Mouse (Mus musculus): ENCODE data around the gene AI481877. TPM values are rescaled to one million over a fixed set of nuclear protein-coding genes. Genes with fewer than 3 reads are reported as not detected.

The AI481877 gene
- polyA plus RNA-seq, 1 experiment, result 0.04 TPM

DNA sequence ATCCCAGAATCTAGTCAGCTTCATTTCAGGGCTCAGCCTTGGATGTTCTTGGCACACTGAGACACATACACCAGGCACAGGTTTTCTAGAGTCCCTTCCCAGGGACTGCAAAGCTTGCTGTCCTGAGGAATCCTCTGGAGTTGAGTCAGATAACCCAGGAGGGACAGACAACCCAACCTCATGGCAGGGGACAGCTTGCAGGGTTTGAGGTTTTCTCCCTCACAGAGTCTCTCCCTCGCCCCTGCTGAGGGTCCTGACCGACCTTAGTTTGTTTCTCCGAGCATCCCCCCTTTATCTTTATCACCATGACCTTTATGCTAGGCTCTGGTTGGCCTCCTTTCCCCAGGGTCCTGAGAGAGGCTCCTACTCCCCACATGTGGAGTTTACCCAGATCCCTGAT, 101.3 kb downstream of the AI481877 start:
- no peak for DNase-seq (ENCODE audit: low read depth, low spot score)
- WGBS, result 87% methylated on average over 3 of the region's 3 CpGs

- 53% methylated on average over 13 of the region's 13 CpGs for WGBS
- DNase-seq (ENCODE audit: low read depth, low spot score), result peak; percentile 56
These were observed 102.2 kb downstream of the AI481877 start for GRCm38 (mm10) chr4:59036490-59037127.

- DNase-seq (ENCODE audit: low read depth, low spot score), result no peak
- 66% methylated on average over 18 of the region's 18 CpGs for WGBS
These were observed 102.9 kb downstream of the AI481877 start for GRCm38 (mm10) chr4:59035786-59036350.

- WGBS, result 6% methylated on average over 76 of the region's 76 CpGs
- DNase-seq (ENCODE audit: low read depth, low spot score), result no peak
These were observed 103.6 kb downstream of the AI481877 start, which contains the start of gene Gng10 for GRCm38 (mm10) chr4:59034918-59035785. Gene Gng10 (plus strand): TSS chr4:59035088.

- WGBS, result 82% methylated on average over 10 of the region's 10 CpGs
- no peak for DNase-seq (ENCODE audit: low read depth, low spot score)
These were observed 104.4 kb downstream of the AI481877 start for GRCm38 (mm10) chr4:59034325-59034917.

- 73% methylated on average over 2 of the region's 2 CpGs for WGBS
- DNase-seq (ENCODE audit: low read depth, low spot score), result no peak
These were observed 121.9 kb downstream of the AI481877 start for GRCm38 (mm10) chr4:59016922-59017321.

DNA sequence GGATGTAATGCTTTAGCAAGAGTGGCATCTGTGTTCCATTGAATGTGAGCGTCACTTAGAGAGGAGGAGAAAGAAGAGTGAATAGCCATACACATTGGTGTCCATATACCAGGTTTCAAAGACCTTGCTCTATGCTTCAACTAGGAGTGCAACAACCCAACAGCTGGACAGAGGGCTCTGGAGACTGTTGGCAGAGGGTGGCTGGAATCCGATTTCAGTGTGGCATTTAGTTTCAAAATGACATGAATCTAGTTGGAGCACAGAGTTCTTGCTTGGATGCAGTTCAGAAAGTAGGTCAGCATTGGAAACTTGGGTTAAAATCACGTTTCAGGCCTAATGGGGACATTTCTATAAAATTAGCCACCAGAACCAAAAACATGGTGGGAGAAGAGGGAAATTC, 123.6 kb downstream of the AI481877 start:
- no peak for DNase-seq (ENCODE audit: low read depth, low spot score)
- WGBS, result 85% methylated on average over 3 of the region's 3 CpGs

GRCm38 (mm10) chr4:59011446-59011845, 127.3 kb downstream of the AI481877 start:
- DNase-seq (ENCODE audit: low read depth, low spot score), result no peak
- 77% methylated on average over 3 of the region's 3 CpGs for WGBS

DNA sequence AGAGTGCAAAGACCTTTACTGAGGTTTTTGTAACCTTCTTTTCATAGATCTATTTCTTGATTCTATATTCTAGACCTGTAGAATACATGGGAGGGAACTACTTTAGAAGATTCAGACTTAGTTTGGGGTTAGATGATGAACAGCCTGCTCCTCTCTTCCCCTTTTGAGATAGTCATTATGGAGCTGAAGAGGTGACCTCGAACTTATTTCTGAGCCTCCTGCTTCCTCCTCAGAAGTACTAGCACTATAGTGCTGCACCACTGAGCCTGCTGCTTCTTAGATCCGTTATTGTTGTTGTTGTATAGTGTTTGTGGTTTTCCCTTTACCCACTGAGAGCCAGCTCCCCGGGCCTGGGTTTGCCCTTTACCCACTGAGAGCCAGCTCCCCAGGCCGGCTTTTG, 129.1 kb downstream of the AI481877 start:
- 65% methylated on average over 4 of the region's 4 CpGs for WGBS
- no peak for DNase-seq (ENCODE audit: low read depth, low spot score)

- 83% methylated on average over 7 of the region's 7 CpGs for WGBS
- DNase-seq (ENCODE audit: low read depth, low spot score), result no peak
These were observed 129.6 kb downstream of the AI481877 start for GRCm38 (mm10) chr4:59009186-59009585.

GRCm38 (mm10) chr4:59007974-59008373, 130.8 kb downstream of the AI481877 start:
- 75% methylated on average over 5 of the region's 5 CpGs for WGBS
- no peak for DNase-seq (ENCODE audit: low read depth, low spot score)

DNA sequence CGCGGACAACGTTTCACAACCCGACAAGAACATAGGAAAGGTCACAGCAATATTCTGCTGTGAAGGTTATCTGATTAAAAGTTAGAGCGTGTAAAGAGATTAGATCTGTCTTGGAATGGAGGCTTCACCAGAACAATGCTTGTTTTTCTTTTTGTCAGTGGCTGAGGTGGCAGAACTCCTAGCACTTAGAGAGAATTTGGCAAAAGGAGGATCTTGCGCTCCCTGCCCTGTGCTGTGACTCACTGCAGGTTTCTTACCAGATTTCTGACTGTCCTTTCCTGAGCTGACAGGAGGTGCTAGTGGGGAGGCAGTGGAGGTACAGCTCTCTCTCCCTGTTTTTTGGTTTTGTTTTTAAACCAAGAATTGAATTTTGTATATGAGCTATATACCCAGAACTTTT, 131.8 kb downstream of the AI481877 start:
- 80% methylated on average over 6 of the region's 6 CpGs for WGBS
- no peak for DNase-seq (ENCODE audit: low read depth, low spot score)

GRCm38 (mm10) chr4:59006211-59006610, 132.6 kb downstream of the AI481877 start:
- no peak for DNase-seq (ENCODE audit: low read depth, low spot score)
- 70% methylated on average over 8 of the region's 8 CpGs for WGBS

DNA sequence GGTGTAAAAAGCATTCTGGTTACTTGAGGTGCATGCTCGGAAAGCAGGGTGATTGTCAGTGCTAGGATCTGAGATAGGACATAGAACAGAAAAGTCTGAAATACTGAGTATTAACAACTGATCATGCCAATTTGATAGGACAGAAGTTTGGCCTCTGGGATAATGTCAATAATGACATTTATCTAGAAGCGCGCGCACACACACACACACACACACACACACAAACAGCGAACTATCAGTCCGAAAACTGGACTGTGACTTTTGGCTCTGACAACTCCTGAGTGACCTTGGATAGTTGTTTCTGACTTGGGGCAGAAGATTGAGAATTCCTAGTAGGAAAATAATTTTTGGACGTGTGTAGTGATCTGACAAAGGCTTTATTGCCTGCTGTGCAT, 135.0 kb downstream of the AI481877 start:
- 11% methylated on average over 7 of the region's 7 CpGs for WGBS
- no peak for DNase-seq (ENCODE audit: low read depth, low spot score)

- WGBS, result under 1% methylated on average over 86 of the region's 89 CpGs
These were observed 135.6 kb downstream of the AI481877 start, which contains the start of gene Gm20503 for GRCm38 (mm10) chr4:59002948-59003805. Gene Gm20503 (plus strand): TSS chr4:59003210.

GRCm38 (mm10) chr4:59000614-59001013, 138.2 kb downstream of the AI481877 start:
- WGBS, result 3% methylated on average over 2 of the region's 2 CpGs

More at GRCm38 (mm10) chr4:59002948-59003805, 135.6 kb downstream of the AI481877 start, which contains the start of gene Gm20503:
- peak; percentile 59 for DNase-seq (ENCODE audit: low read depth, low spot score)

DNA sequence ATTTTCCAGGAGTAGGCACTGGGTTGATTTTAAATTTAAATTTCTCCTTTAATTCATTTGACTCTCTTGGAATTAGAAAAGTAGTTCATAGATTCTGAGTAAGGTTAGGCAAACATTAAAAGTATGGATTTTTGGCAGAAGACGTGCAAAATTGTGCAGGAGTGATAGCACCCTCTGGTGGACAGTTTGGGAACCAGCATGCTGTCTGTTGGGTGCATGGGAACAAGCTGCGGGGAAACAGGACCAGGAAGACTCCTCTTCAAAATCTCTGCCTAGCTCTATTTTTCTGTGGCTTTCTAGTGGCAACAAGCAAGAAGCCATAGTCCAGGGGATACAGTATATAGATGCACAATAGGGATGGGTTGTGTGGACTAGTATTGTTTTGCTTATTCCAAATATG, 139.1 kb downstream of the AI481877 start:
- WGBS, result 0% methylated on average over 2 of the region's 2 CpGs
- no peak for DNase-seq (ENCODE audit: low read depth, low spot score)

More at GRCm38 (mm10) chr4:59000614-59001013, 138.2 kb downstream of the AI481877 start:
- no peak for DNase-seq (ENCODE audit: low read depth, low spot score)

GRCm38 (mm10) chr4:58998688-58999087, 140.1 kb downstream of the AI481877 start:
- DNase-seq (ENCODE audit: low read depth, low spot score), result no peak
- WGBS, result 51% methylated on average over 1 of the region's 1 CpGs

GRCm38 (mm10) chr4:58997081-58997480, 141.7 kb downstream of the AI481877 start:
- no peak for DNase-seq (ENCODE audit: low read depth, low spot score)
- WGBS, result 70% methylated on average over 5 of the region's 5 CpGs
